Mouse (Mus musculus) stomach, embryonic 14.5 days (tissue): Measurements from ENCODE around the gene Olfr558. TPM values are rescaled to one million over a fixed set of nuclear protein-coding genes. Genes with fewer than 3 reads are reported as not detected.

ENCODE experiments used
- ATAC-seq: fragments of 200-750 bp; cut with Nextera tagmentation; 2 replicates; pipeline ENCODE4 v1.8.0; 2017; ENCODE audit warnings: low read depth, moderate TSS enrichment; ENCODE audit not compliant: insufficient number of reproducible peaks, insufficient read depth, low FRiP score
- H3K27ac ChIP-seq: fragments of 300-500 bp; sonication (generic); 2 replicates; pipeline ENCODE4 v1.5.1; 2014; ENCODE audit warnings: mild to moderate bottlenecking, low read length, moderate library complexity, mixed read lengths
- H3K27me3 ChIP-seq: fragments of 300-500 bp; sonication (generic); 2 replicates; pipeline ENCODE4 v1.6.1; 2014; ENCODE audit warnings: low read length, control low read depth, mixed read lengths; ENCODE audit not compliant: control insufficient read depth, insufficient read depth
- H3K36me3 ChIP-seq: fragments of 300-500 bp; sonication (generic); 2 replicates; pipeline ENCODE4 v1.6.1; 2014; ENCODE audit warnings: mild to moderate bottlenecking, control low read depth, low read length, moderate library complexity, mixed read lengths; ENCODE audit not compliant: control insufficient read depth, insufficient read depth
- H3K4me1 ChIP-seq: fragments of 300-500 bp; sonication (generic); 2 replicates; pipeline ENCODE4 v1.6.1; 2014; ENCODE audit warnings: low read length, control low read depth, mixed read lengths; ENCODE audit not compliant: control insufficient read depth, insufficient read depth
- H3K4me2 ChIP-seq: fragments of 300-500 bp; sonication (generic); replicated peaks from 2 replicates; pipeline ENCODE4 v1.6.1; 2014; ENCODE audit warnings: low read depth, low read length, control low read depth
- H3K4me3 ChIP-seq: fragments of 300-500 bp; sonication (generic); 2 replicates; pipeline ENCODE4 v1.5.1; 2014; ENCODE audit warnings: low read depth, low read length, control low read depth
- H3K9ac ChIP-seq: fragments of 300-500 bp; sonication (generic); replicated peaks from 2 replicates; pipeline ENCODE4 v1.6.1; 2014; ENCODE audit warnings: low read depth, mild to moderate bottlenecking, control low read depth, low read length, moderate library complexity, mixed read lengths
- H3K9me3 ChIP-seq: fragments of 300-500 bp; sonication (generic); 2 replicates; pipeline ENCODE4 v1.6.1; 2016; ENCODE audit warnings: low read depth, low read length, control low read depth; ENCODE audit not compliant: control insufficient read depth
- WGBS: fragments of 180-500 bp; shearing (Covaris S2); extraction: QIAGEN DNeasy Blood & Tissue Kit; methylation state at CpG from one replicate; pipeline ENCODE4 v1.1.7; 2014; 5-methylcytosine and 5-hydroxymethylcytosine counted together
- polyA plus RNA-seq: library from polyadenylated mRNA; unstranded; fragments of >200 nt; fragmentation: Nextera tagmentation; extraction: Ambion mirVana; gene quantifications from 2 replicates; pipeline ENCODE4 v1.2.1, GENCODE M21; 2014

Gene Olfr558
- polyA plus RNA-seq, 1 experiment from 2014 or later, result 0.17 TPM

GRCm38 (mm10) chr7:102698461-102698860, 3.6 kb upstream of the Olfr558 start:
- H3K4me2 ChIP-seq, result no peak overlapping the region
- no peaks in the 10 kb centered on the region for H3K36me3 ChIP-seq
- no peaks in the 10 kb centered on the region for H3K27me3 ChIP-seq
- H3K9me3 ChIP-seq, result no peaks in the 10 kb centered on the region
- H3K4me1 ChIP-seq, result no peaks in the 10 kb centered on the region
- H3K4me3 ChIP-seq, result no peak overlapping the region
- no peak overlapping the region for H3K27ac ChIP-seq
- ATAC-seq, result no peak
- no peak overlapping the region for H3K9ac ChIP-seq
- WGBS, result 82% methylated on average over 7 of the region's 7 CpGs

DNA sequence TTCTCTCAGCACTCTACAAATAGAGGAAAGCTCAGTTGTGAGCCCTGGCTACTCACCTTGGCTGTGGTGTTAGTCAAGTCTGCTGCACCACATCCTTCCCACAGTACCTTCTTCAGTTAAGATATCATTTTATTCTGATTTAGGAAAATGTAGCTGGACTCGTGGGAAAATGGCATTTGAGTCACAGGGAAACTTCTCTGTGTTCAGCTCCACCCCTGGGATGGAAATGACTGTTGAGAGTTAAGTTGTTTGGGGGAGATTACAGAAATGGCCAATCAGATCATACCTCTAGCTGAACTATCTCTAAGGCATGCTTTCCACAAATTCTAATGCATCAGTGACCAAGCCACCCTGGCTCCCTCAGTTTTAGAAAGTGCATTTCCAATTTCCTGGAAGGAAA, 17.0 kb downstream of the Olfr558 start, which contains the start of gene Olfr33:
Olfr33 (minus strand) TSS at position 101 of the 400 bp plus-strand sequence.
- Histone ChIP-seq H3K9ac (no peak within 1 kb of the TSS), H3K27me3 (no peaks in the 10 kb centered on the region), H3K9me3 (no peaks in the 10 kb centered on the region), H3K4me2 (no peak within 1 kb of the TSS), H3K36me3 (no peaks in the 10 kb centered on the region), H3K27ac (no peak within 1 kb of the TSS), H3K4me1 (no peaks in the 10 kb centered on the region), H3K4me3 (no peak within 1 kb of the TSS)
- ATAC-seq, result no peak
- 33% methylated on average over 1 of the region's 1 CpGs for WGBS

GRCm38 (mm10) chr7:102727391-102727790, 25.4 kb downstream of the Olfr558 start, which contains the start of gene Olfr559:
Gene Olfr559, minus strand, starts transcription at chr7:102727491.
- Histone ChIP-seq H3K27me3 (no peaks in the 10 kb centered on the region), H3K9me3 (no peaks in the 10 kb centered on the region), H3K4me3 (no peak within 1 kb of the TSS), H3K9ac (no peak within 1 kb of the TSS), H3K4me2 (no peak within 1 kb of the TSS), H3K36me3 (no peaks in the 10 kb centered on the region), H3K4me1 (no peaks in the 10 kb centered on the region), H3K27ac (no peak within 1 kb of the TSS)
- ATAC-seq, result no peak

GRCm38 (mm10) chr7:102733793-102734192, 31.8 kb downstream of the Olfr558 start:
- WGBS, result 22% methylated on average over 1 of the region's 1 CpGs
- no peak overlapping the region for H3K27ac ChIP-seq
- no peaks in the 10 kb centered on the region for H3K27me3 ChIP-seq
- no peak overlapping the region for H3K4me3 ChIP-seq
- H3K9ac ChIP-seq, result no peak overlapping the region
- H3K4me1 ChIP-seq, result no peaks in the 10 kb centered on the region
- H3K9me3 ChIP-seq, result no peaks in the 10 kb centered on the region
- H3K36me3 ChIP-seq, result no peaks in the 10 kb centered on the region
- ATAC-seq, result peak; percentile 46; the same call in 1 of the 2 replicates
- H3K4me2 ChIP-seq, result no peak overlapping the region

GRCm38 (mm10) chr7:102737705-102738104, 35.7 kb downstream of the Olfr558 start:
- Histone ChIP-seq H3K9me3 (no peaks in the 10 kb centered on the region), H3K4me1 (no peaks in the 10 kb centered on the region), H3K36me3 (no peaks in the 10 kb centered on the region), H3K27me3 (no peaks in the 10 kb centered on the region), H3K27ac (no peak overlapping the region), H3K4me3 (no peak overlapping the region), H3K4me2 (no peak overlapping the region), H3K9ac (no peak overlapping the region)
- no peak for ATAC-seq
- 48% methylated on average over 2 of the region's 2 CpGs for WGBS

- Histone ChIP-seq H3K9me3 (no peaks in the 10 kb centered on the region), H3K4me1 (no peaks in the 10 kb centered on the region), H3K4me3 (no peak overlapping the region), H3K4me2 (no peak overlapping the region), H3K27me3 (no peaks in the 10 kb centered on the region), H3K27ac (no peak overlapping the region), H3K36me3 (no peaks in the 10 kb centered on the region), H3K9ac (no peak overlapping the region)
- no peak for ATAC-seq
- WGBS, result 8% methylated on average over 1 of the region's 1 CpGs
These were observed 50.1 kb downstream of the Olfr558 start for GRCm38 (mm10) chr7:102752086-102752485.

GRCm38 (mm10) chr7:102759266-102759665, 57.3 kb downstream of the Olfr558 start, which contains the start of the genes Olfr560 and Olfr78:
Gene Olfr560, minus strand, starts transcription at chr7:102759366.
Gene Olfr78, minus strand, starts transcription at chr7:102759471.
- Histone ChIP-seq H3K9ac (no peak within 1 kb of the TSS), H3K27me3 (no peaks in the 10 kb centered on the region), H3K36me3 (no peaks in the 10 kb centered on the region), H3K27ac (no peak within 1 kb of the TSS), H3K4me2 (no peak within 1 kb of the TSS), H3K9me3 (no peaks in the 10 kb centered on the region), H3K4me3 (no peak within 1 kb of the TSS), H3K4me1 (no peaks in the 10 kb centered on the region)
- ATAC-seq, result no peak
- WGBS, result 63% methylated on average over 4 of the region's 4 CpGs

Other genes starting within 250 kb of the Olfr558 start
- 0.22 and 0.60 TPM in 2 replicates for gene Olfr543, start 220.5 kb upstream of the Olfr558 start, polyA plus RNA-seq
- gene Olfr544, start 213.9 kb upstream of the Olfr558 start, polyA plus RNA-seq, result 0.10 TPM in 1 of 2 replicates, not detected in the other
- 0.09 TPM in 1 of 2 replicates, not detected in the other for gene Olfr545, start 202.6 kb upstream of the Olfr558 start, polyA plus RNA-seq
- gene Olfr547, start 167.5 kb upstream of the Olfr558 start, polyA plus RNA-seq, result not detected in 2 replicates
- not detected in 2 replicates for gene Olfr548-ps1, start 161.3 kb upstream of the Olfr558 start, polyA plus RNA-seq
- not detected in 2 replicates for gene Olfr549, start 152.3 kb upstream of the Olfr558 start, polyA plus RNA-seq
- gene Trim21, start 136.7 kb upstream of the Olfr558 start, polyA plus RNA-seq, result 0.97 and 2.1 TPM in 2 replicates
- not detected in 2 replicates for gene Olfr550, start 130.8 kb upstream of the Olfr558 start, polyA plus RNA-seq
- gene Olfr551, start 110.3 kb upstream of the Olfr558 start, polyA plus RNA-seq, result not detected in 2 replicates
- gene Olfr552, start 104.4 kb upstream of the Olfr558 start, polyA plus RNA-seq, result not detected in 2 replicates
- gene Olfr553, start 84.0 kb upstream of the Olfr558 start, polyA plus RNA-seq, result not detected in 2 replicates
- gene Olfr554, start 63.8 kb upstream of the Olfr558 start, polyA plus RNA-seq, result not detected in 2 replicates
- gene Olfr555, start 43.4 kb upstream of the Olfr558 start, polyA plus RNA-seq, result not detected in 2 replicates
- not detected in 2 replicates for gene Olfr556, start 37.3 kb upstream of the Olfr558 start, polyA plus RNA-seq
- 17.0 and 22.1 TPM in 2 replicates for gene Trim68, start 14.9 kb upstream of the Olfr558 start, polyA plus RNA-seq
- gene Olfr557, start 6.3 kb upstream of the Olfr558 start, polyA plus RNA-seq, result not detected in 2 replicates
- not detected in 2 replicates for gene Olfr33, start 16.9 kb downstream of the Olfr558 start, polyA plus RNA-seq
- not detected in 2 replicates for gene Olfr559, start 25.3 kb downstream of the Olfr558 start, polyA plus RNA-seq
- not detected in 2 replicates for gene Olfr560, start 57.2 kb downstream of the Olfr558 start, polyA plus RNA-seq
- 0.18 and 0.49 TPM in 2 replicates for gene Olfr78, start 57.3 kb downstream of the Olfr558 start, polyA plus RNA-seq
- not detected in 2 replicates for gene Olfr561, start 69.0 kb downstream of the Olfr558 start, polyA plus RNA-seq
- gene Olfr564, start 101.3 kb downstream of the Olfr558 start, polyA plus RNA-seq, result not detected in 2 replicates
- gene Olfr566, start 156.6 kb downstream of the Olfr558 start, polyA plus RNA-seq, result not detected in 2 replicates
- not detected in 2 replicates for gene Olfr568, start 174.9 kb downstream of the Olfr558 start, polyA plus RNA-seq
- not detected in 2 replicates for gene Olfr569, start 188.7 kb downstream of the Olfr558 start, polyA plus RNA-seq
- not detected in 2 replicates for gene Olfr570, start 192.4 kb downstream of the Olfr558 start, polyA plus RNA-seq
- gene Olfr571, start 215.3 kb downstream of the Olfr558 start, polyA plus RNA-seq, result not detected in 2 replicates
- gene Olfr572, start 222.2 kb downstream of the Olfr558 start, polyA plus RNA-seq, result not detected in 2 replicates
- not detected in 2 replicates for gene Olfr573-ps1, start 240.4 kb downstream of the Olfr558 start, polyA plus RNA-seq
- gene Olfr574, start 246.3 kb downstream of the Olfr558 start, polyA plus RNA-seq, result not detected in 2 replicates